Mouse (Mus musculus): Measurements from ENCODE around the gene Hebp2. TPM values are rescaled to one million over a fixed set of nuclear protein-coding genes. Genes with fewer than 3 reads are reported as not detected.

Gene Hebp2
- polyA plus RNA-seq, 1 experiment from 2014 or later, result 6.1 TPM

DNA sequence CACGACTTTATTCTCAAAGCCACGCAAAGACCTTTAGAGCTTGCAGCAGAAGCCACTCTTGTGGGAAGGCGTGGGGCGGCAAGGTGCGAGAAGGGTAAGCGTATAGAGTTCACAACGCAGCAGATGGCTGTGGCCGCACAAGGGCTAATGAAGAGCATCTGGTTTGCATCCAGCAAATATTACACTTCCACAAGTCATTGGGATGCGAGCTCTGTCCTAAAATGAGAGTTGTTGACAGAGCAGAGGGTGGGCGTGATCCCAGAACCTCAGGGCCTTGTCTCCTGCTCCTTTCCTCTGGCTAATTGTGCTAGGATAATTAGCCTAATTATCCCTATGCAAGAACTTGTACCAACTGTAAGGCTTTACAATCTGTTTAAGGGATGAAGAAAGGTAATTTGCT, 40.2 kb downstream of the Hebp2 start:
- H3K4me2 ChIP-seq, result no peak overlapping the region
- no peak overlapping the region for H3K27ac ChIP-seq (ENCODE audit: low read depth, low read length)
- no peak overlapping the region for H3K9ac ChIP-seq (ENCODE audit: low read depth, low read length)
- DNase-seq (ENCODE audit: low spot score) (no peak), ATAC-seq (replicated peaks; ENCODE audit: low FRiP score) (no peak)
- no peaks in the 10 kb centered on the region for H3K4me1 ChIP-seq (replicated peaks; ENCODE audit: control insufficient read depth, insufficient read depth, low read length)
- H3K27me3 ChIP-seq (replicated peaks; ENCODE audit: control insufficient read depth, insufficient read depth, low read length), result no peaks in the 10 kb centered on the region
- 81% methylated on average over 10 of the region's 10 CpGs for WGBS
- H3K36me3 ChIP-seq (ENCODE audit: control insufficient read depth, insufficient read depth, low read length), result no peaks in the 10 kb centered on the region
- H3K9me3 ChIP-seq (ENCODE audit: control insufficient read depth, low read length), result no peaks in the 10 kb centered on the region
- H3K4me3 ChIP-seq (ENCODE audit: low read depth, low read length), result no peak overlapping the region

DNA sequence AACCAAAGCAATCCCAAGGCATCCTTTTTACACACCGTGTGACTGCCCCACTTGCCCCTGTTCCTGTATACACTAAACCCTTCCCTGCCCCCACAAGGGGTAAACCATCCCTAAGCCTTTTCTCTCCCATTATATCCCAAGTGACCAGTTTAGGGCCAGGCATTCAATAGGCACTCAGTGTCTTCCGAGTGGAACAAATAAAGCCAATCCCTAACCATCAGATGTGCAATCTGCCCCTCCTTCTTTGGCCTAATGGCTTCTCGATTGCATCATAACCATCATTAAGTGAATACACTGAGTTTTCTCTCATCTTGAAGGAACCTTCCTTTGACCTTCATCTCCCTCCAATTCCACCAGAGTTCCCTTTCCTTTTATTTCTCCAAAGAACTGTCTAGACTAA, 43.9 kb downstream of the Hebp2 start:
- WGBS, result 80% methylated on average over 3 of the region's 3 CpGs
- Histone ChIP-seq H3K9ac (ENCODE audit: low read depth, low read length) (no peak overlapping the region), H3K27me3 (replicated peaks; ENCODE audit: control insufficient read depth, insufficient read depth, low read length) (no peaks in the 10 kb centered on the region), H3K36me3 (ENCODE audit: control insufficient read depth, insufficient read depth, low read length) (no peaks in the 10 kb centered on the region), H3K4me2 (no peak overlapping the region), H3K27ac (ENCODE audit: low read depth, low read length) (no peak overlapping the region), H3K4me1 (replicated peaks; ENCODE audit: control insufficient read depth, insufficient read depth, low read length) (no peaks in the 10 kb centered on the region), H3K9me3 (ENCODE audit: control insufficient read depth, low read length) (no peaks in the 10 kb centered on the region), H3K4me3 (ENCODE audit: low read depth, low read length) (no peak overlapping the region)
- no peak for DNase-seq (ENCODE audit: low spot score)
- ATAC-seq (replicated peaks; ENCODE audit: low FRiP score), result no peak

DNA sequence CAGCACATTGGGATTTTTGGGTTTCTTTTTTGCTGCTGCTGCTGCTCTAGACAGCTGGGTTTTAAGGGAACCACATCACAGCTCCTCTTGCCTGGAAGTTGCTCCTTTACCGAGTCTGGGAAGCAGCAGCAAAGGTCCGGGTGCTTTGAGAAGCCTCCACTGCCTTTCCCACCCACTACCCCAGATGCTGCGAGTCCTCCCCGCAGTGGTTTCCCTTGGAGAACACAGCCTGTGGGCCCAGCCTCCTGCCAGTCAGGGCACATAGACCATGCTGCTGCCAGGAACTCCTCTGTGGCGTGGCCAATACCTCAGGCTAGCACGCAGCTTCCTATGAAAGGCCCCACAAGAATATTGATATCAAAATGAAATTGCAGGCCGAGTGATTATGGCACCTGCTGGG, 48.8 kb downstream of the Hebp2 start:
- no peak overlapping the region for H3K9ac ChIP-seq (ENCODE audit: low read depth, low read length)
- no peak overlapping the region for H3K27ac ChIP-seq (ENCODE audit: low read depth, low read length)
- no peak for DNase-seq (ENCODE audit: low spot score)
- H3K4me3 ChIP-seq (ENCODE audit: low read depth, low read length), result no peak overlapping the region
- no peak overlapping the region for H3K4me2 ChIP-seq
- no peaks in the 10 kb centered on the region for H3K9me3 ChIP-seq (ENCODE audit: control insufficient read depth, low read length)
- no peak for ATAC-seq (replicated peaks; ENCODE audit: low FRiP score)
- H3K27me3 ChIP-seq (replicated peaks; ENCODE audit: control insufficient read depth, insufficient read depth, low read length), result no peaks in the 10 kb centered on the region
- 77% methylated on average over 7 of the region's 7 CpGs for WGBS
- H3K36me3 ChIP-seq (ENCODE audit: control insufficient read depth, insufficient read depth, low read length), result no peaks in the 10 kb centered on the region
- H3K4me1 ChIP-seq (replicated peaks; ENCODE audit: control insufficient read depth, insufficient read depth, low read length), result no peaks in the 10 kb centered on the region

DNA sequence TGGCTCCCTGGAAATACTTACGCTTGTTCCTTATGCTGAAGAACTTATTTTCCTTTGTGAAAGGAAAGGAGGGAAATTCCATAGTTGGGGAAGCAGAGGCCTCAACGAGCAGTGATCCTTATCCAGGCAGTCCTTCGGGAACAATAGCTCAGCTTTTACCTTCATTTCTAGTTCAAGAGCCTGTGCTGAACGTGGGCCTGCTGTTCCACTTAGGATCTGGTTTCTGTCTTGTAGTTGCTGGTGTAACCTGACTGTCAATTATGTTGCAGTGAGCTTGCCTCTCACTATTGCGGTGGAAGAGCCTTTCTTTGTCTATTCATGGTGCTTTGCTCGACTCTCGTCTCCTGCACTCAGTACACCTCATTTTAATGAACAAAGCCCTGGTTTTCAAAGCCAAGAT, 51.6 kb downstream of the Hebp2 start:
- Histone ChIP-seq H3K27me3 (replicated peaks; ENCODE audit: control insufficient read depth, insufficient read depth, low read length) (no peaks in the 10 kb centered on the region), H3K4me2 (no peak overlapping the region), H3K9me3 (ENCODE audit: control insufficient read depth, low read length) (no peaks in the 10 kb centered on the region), H3K27ac (ENCODE audit: low read depth, low read length) (no peak overlapping the region), H3K4me1 (replicated peaks; ENCODE audit: control insufficient read depth, insufficient read depth, low read length) (no peaks in the 10 kb centered on the region), H3K36me3 (ENCODE audit: control insufficient read depth, insufficient read depth, low read length) (no peaks in the 10 kb centered on the region), H3K4me3 (ENCODE audit: low read depth, low read length) (no peak overlapping the region), H3K9ac (ENCODE audit: low read depth, low read length) (no peak overlapping the region)
- 70% methylated on average over 7 of the region's 7 CpGs for WGBS
- no peak for DNase-seq (ENCODE audit: low spot score)
- no peak for ATAC-seq (replicated peaks; ENCODE audit: low FRiP score)

DNA sequence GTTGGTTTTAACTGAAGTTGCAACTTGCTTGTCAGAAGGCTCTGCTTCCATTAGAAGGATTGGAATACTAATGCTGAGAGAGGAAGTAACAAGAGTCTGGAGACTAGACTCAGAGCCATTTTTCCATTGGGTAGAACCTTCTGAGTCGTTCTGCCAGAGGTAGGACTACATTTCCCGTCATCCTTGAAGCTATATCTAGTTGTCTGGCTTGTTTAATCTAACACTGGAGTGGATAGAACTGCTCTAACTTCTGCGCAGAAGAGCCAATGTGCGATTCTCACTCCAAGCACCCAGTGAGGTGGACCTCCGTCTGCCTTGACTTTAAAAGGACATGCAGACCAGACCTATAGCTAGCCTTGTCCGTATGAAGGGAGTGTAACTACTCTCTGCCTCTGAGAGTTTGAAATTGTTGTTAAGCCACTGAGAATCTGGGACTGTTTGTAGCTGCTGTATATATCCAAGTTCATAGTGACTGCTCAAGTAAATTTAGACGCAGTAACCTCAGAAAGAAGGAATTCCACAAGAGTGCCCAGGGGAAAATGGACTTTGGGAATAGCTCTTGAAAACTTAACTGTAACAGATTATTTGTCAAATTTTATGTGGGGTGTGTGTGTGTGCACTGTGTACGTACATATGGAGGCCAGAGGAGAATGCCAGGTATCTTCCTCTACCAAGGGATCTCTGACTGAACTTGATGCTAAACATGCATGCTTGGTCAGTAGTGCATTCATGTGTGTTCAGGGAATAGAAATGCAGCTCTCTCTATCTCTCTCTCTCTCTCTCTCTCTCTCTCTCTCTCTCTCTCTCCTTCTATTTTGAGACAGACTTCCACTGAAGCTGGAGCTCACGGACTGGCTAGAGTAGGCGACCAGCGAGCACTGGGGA, 52.6 kb downstream of the Hebp2 start:
- H3K4me3 ChIP-seq (ENCODE audit: low read depth, low read length), result no peak overlapping the region
- ATAC-seq (replicated peaks; ENCODE audit: low FRiP score), result no peak

DNA sequence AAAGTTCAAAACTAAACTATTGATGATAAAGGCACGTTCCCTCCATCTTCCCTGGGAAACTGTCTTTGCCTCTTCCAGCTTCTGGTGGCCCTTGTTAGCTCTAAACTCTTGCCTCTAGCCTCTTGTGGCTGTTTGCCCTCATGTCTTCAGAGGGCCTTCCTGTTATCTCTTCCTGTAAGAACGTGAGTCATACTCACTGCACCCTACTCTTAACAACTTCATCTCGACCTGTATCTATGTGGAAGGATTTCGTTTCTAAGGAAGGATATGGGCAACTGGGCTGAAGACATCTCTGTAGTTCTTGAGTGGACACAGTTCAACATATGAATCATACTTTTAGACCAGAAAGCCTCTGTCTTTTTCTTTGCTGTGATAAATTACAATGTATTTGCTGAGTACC, 53.9 kb downstream of the Hebp2 start:
- H3K27ac ChIP-seq (ENCODE audit: low read depth, low read length), result no peak overlapping the region
- DNase-seq (ENCODE audit: low spot score) (no peak), ATAC-seq (replicated peaks; ENCODE audit: low FRiP score) (no peak)
- H3K27me3 ChIP-seq (replicated peaks; ENCODE audit: control insufficient read depth, insufficient read depth, low read length), result no peaks in the 10 kb centered on the region
- H3K9ac ChIP-seq (ENCODE audit: low read depth, low read length), result no peak overlapping the region
- no peaks in the 10 kb centered on the region for H3K4me1 ChIP-seq (replicated peaks; ENCODE audit: control insufficient read depth, insufficient read depth, low read length)
- no peaks in the 10 kb centered on the region for H3K9me3 ChIP-seq (ENCODE audit: control insufficient read depth, low read length)
- 32% methylated on average over 4 of the region's 4 CpGs for WGBS
- H3K4me2 ChIP-seq, result no peak overlapping the region
- H3K36me3 ChIP-seq (ENCODE audit: control insufficient read depth, insufficient read depth, low read length), result no peaks in the 10 kb centered on the region
- no peak overlapping the region for H3K4me3 ChIP-seq (ENCODE audit: low read depth, low read length)

More for the DNA sequence above, 52.6 kb downstream of the Hebp2 start:
- no peaks in the 10 kb centered on the region for H3K4me1 ChIP-seq (replicated peaks; ENCODE audit: control insufficient read depth, insufficient read depth, low read length)
- H3K9ac ChIP-seq (ENCODE audit: low read depth, low read length), result no peak overlapping the region
- no peaks in the 10 kb centered on the region for H3K27me3 ChIP-seq (replicated peaks; ENCODE audit: control insufficient read depth, insufficient read depth, low read length)
- 83% methylated on average over 11 of the region's 11 CpGs for WGBS
- H3K27ac ChIP-seq (ENCODE audit: low read depth, low read length), result no peak overlapping the region
- no peaks in the 10 kb centered on the region for H3K36me3 ChIP-seq (ENCODE audit: control insufficient read depth, insufficient read depth, low read length)
- no peaks in the 10 kb centered on the region for H3K9me3 ChIP-seq (ENCODE audit: control insufficient read depth, low read length)
- no peak for DNase-seq (ENCODE audit: low spot score)
- no peak overlapping the region for H3K4me2 ChIP-seq

DNA sequence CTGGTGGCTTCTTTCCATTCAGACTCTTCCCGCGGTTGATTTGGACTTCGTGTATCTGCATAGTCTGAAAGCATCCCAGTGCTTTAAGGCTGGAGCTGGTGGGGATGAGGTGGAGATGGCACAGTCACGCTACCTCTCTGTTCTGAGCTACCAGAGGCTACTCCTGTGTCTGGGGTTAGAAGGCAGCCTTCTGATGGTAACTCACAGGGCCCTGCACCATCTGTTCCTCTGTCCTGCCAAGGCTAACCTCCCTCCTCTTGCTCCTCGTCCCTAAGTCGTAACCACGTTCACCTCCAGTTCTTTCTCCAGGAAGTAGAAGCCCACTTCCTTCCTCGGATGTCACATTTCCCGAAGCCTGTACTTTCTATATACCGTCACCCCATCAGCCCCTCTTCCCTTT, 55.9 kb downstream of the Hebp2 start:
- Histone ChIP-seq H3K4me3 (ENCODE audit: low read depth, low read length) (no peak overlapping the region), H3K36me3 (ENCODE audit: control insufficient read depth, insufficient read depth, low read length) (no peaks in the 10 kb centered on the region), H3K27ac (ENCODE audit: low read depth, low read length) (no peak overlapping the region), H3K27me3 (replicated peaks; ENCODE audit: control insufficient read depth, insufficient read depth, low read length) (no peaks in the 10 kb centered on the region), H3K4me2 (no peak overlapping the region), H3K4me1 (replicated peaks; ENCODE audit: control insufficient read depth, insufficient read depth, low read length) (no peaks in the 10 kb centered on the region), H3K9ac (ENCODE audit: low read depth, low read length) (no peak overlapping the region), H3K9me3 (ENCODE audit: control insufficient read depth, low read length) (no peaks in the 10 kb centered on the region)
- no peak for ATAC-seq (replicated peaks; ENCODE audit: low FRiP score)
- 61% methylated on average over 10 of the region's 10 CpGs for WGBS
- DNase-seq (ENCODE audit: low spot score), result no peak

Other genes starting within 250 kb of the Hebp2 start
- 2.6 and 2.9 TPM in 2 replicates for gene Nhsl1, start 227.1 kb downstream of the Hebp2 start, polyA plus RNA-seq (2014; fragmentation: Nextera tagmentation; extraction: Ambion mirVana)
- gene Arfgef3, start 197.9 kb upstream of the Hebp2 start, polyA plus RNA-seq (2014; fragmentation: Nextera tagmentation; extraction: Ambion mirVana), result 0.07 and 0.08 TPM in 2 replicates
- not detected in 2 replicates for gene Gm4922, start 240.7 kb upstream of the Hebp2 start, polyA plus RNA-seq (2014; fragmentation: Nextera tagmentation; extraction: Ambion mirVana)

All from liver, embryonic 11.5 days (tissue).